Mouse (Mus musculus): ENCODE measurements around the gene Slc34a3.

DNA sequence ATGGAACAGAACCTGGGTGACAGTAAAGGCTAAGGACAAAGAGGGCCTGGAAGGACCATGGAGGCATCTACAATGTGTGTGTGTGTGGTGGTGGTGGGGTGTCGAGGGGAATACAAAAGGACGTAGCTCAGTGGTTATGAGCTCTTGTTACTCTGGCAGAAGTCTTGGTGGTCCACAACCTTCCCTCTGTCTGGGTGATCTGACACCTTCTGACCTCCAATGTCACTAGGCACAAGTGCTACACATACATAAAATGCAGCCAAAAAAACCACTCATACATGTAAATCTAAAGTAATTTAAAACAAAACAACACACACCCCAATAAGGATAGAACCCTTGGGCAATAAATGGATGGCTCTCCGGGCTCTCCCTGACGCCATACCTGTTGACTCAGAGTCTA, 6.8 kb downstream of the Slc34a3 start:
- TF ChIP-seq POLR2A (IDR thresholded peaks at IDR 0.05; ENCODE audit: borderline replicate concordance, extremely low read depth, insufficient read depth, insufficient read length, poor library complexity, severe bottlenecking) (no peak), CTCF (IDR thresholded peaks at IDR 0.05; ENCODE audit: borderline replicate concordance, extremely low read depth, insufficient read depth, insufficient read length) (no peak)
